Mouse (Mus musculus) urinary bladder, postnatal 14 days (tissue): Measurements from ENCODE around the gene Speer4b.
"Not testable (repeated sequence)": the region's sequence is repeated elsewhere in the genome, so short reads cannot be mapped to it uniquely, and the experiment has no call there.

ENCODE experiments used
- DNase-seq: peaks from one replicate; pipeline ENCODE4 v3.0.0; 2021; ENCODE audit warnings: low spot score

Speer4b gene

DNA sequence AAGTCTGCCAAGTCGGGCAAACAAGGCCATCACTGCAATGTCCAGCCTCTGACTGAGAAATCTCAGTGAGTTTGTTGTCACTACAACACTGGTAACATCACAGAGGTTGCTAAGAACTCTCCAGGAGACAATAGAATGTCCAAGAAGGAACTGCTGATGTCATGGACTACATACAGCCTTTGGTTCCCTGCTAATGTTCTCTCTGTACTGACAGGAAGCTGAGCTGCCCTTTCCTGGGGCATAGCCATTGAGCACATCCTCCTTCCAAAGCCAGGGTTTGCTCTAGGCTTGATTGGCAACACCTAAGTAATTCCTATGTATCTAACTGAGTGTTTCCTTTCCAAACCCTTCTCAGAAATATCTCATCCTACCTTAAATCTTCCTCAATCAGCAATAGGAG is at the start of gene Speer4b:
TSS of gene Speer4b (minus strand) at position 101 of the 400 bp plus-strand sequence.
- not testable (repeated sequence) for DNase-seq

- DNase-seq = no peak
These were observed 48.1 kb upstream of the Speer4b start for GRCm38 (mm10) chr5:27549291-27549690.

- DNase-seq = peak; percentile 24
These were observed 43.6 kb upstream of the Speer4b start for GRCm38 (mm10) chr5:27544816-27545270.

- DNase-seq = no peak
These were observed 25.7 kb upstream of the Speer4b start for GRCm38 (mm10) chr5:27526906-27527305.

DNA sequence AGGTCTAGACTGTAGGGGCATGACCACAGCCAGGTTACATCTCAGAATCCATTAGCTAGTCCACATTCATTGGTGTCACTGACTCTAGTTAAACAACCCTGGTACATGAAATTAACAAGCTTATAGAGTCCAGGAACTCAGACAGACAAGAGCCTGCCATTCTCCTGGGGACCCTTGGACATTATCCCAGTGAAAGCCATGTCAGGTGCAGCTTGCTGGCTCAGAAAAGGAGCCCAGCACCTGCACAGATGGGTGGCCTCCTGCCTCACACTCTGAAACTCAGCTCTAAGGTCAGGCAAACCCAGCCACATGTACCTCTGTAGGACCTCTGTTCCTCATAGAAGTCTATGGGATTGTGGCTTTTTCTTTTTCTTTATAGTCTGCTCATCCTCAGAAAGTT is 17.5 kb upstream of the Speer4b start:
- no peak for DNase-seq

DNA sequence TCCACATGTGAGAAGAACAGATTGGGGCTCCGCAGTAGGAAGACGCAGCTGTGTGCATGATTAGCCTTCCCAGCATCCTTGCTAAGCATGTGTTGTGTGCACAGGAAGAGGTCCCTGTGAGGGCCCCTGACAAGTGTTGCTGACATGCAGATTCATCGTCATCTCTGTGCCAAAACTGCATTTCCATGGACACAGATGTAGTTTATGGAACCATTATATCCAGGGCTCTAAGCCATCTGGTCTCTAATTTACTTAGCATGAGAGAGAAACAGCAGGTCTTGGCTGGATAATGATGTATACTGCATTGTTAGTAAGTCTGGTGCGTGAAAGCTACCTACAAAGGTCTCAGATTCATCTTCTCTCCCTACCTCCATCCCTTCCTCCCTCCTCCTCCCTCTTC is 10.3 kb downstream of the Speer4b start:
- DNase-seq = no peak

- no peak for DNase-seq
These were observed 15.1 kb downstream of the Speer4b start for GRCm38 (mm10) chr5:27486138-27486537.

DNA sequence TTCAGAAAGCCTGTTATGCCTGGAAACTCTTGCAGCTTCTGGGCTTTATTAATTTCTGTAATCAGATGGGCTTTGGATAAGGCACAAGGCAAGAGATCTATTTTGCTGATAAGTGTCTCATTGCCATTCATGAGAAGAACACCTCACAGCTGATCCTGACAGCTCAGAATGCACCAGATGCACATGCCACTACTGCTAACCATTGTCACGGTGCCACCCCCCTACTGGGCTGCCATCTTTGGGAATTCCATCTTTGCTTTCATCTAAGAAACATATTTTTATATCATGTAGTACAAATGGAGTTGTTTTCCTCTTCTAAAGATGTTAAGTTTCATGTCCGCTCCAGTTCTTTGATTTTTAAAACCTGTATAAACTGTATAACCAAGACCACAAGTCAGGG is 19.5 kb downstream of the Speer4b start:
- DNase-seq = no peak

DNA sequence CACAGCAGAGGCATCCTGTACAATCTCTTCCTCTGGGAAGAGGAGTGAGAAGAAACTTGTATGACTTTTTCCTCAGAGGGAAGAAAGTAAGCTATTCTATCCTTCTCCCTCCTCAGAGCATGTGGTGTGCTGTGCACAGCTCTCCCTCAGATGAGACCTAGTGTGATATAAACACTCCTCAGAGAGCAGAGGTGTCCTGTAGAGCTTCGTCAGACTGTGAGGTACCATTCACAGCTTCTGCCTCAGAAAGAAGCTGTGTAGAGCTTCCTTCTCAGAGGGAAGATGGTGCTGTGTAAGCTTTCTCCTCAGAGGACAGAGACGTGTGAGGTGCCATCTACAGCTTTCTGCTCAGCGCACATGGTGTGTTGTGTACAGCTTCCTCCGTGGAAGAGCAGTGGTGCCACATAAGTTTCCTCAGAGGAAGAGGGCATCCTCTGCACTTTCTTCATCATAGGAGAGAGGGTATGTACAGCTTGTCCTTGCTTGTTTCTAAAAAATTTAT is 26.2 kb downstream of the Speer4b start:
- no peak for DNase-seq

DNA sequence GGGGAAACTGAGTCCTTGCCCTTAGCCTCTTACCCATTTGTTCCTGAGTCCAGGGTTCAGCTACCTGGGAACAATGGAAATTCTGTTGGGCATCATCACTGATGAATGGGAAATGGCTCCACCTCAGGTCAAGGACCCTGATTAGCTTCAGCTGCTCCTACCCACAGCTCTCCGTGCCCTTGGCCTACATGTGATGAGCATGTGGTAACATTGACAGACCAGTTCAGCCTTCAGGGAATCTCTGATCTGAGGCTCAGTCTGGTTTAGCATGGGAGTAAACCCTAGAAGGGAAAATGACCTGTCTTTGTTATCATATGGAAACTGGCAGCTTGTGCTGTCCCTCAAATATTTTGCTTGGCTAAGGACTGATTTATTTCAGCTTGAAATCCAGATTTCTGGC is 43.6 kb downstream of the Speer4b start:
- DNase-seq = no peak

DNA sequence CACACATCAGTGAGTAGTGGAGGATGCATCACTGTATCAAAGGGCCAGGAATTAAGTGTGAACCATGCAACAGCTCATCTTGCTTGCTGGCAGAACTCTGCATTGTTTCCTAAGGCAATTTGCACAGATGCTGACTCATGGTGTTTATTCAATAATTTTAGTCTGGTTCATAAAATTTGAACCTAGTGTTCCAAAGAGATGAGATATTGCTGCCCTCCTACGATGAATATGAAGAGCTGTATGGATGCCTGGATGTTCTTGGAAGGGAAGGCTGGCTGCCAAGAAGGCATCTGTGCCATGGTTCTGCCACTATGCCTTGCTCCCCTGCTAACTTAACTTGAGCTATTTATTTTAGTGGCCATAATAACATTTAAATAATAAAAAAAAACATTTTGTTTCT is 44.3 kb downstream of the Speer4b start:
- no peak for DNase-seq

GRCm38 (mm10) chr5:27454386-27454785 is 46.9 kb downstream of the Speer4b start:
- DNase-seq = no peak

DNA sequence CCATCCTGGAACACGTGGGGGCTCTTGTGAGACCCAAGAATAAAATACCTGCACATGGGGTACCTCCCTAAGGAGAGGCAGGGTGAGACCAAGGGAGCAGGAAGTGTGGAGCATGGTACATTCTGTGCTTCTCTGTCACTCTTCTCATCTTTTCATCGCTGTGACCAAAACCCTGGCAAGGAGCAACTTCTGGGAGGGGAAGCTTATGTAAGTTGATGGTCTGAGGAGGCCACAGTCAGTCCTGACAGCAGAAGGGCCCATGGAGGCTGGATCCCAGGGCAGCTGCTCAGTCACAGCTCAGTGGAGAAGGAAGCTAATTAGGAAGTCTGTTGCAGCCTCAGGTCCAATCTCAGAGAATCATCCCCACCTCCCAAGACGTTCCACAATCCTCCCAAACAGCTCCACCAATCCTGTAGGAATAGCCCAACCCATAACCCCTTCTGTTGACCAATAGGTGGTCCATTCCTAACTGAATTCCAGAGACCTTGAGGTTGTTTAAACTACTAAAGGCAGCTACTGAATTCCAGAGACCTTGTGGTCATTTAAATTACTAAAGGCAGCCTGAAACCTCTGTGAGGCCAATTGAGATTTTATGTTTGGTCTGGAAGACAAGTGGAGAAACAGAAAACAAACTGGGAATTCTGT is 47.9 kb downstream of the Speer4b start:
- DNase-seq = no peak
